Mouse (Mus musculus) cerebellum, postnatal 25 days (tissue): ENCODE measurements around the gene Kcne2.

Source experiments
- DNase-seq, 2 experiments: peaks; one replicate each; pipeline ENCODE4 v3.0.0; 2021; ENCODE audit warnings: mixed read lengths in 2 of 2

The Kcne2 gene

DNA sequence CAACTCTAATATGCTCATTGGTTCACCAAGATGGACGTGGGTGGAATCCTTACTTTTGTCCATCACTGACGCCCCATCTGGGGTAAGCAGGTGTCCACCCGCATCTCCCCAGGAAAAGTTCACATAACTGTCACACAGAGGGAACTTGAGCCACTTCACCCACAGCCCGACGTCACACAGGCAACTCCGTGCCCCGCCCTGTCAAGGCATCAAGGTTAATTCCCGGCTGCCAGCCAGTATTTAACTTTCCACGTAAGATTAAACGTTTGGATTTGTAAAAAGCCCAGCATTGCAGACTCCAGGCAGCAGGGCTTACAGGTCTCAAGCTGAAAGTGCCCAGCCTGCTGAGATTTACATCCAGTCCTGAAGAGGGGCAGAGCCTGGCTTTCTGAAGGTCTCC lies at the start of gene Kcne2:
Gene Kcne2, plus strand, starts transcription at position 289 of the 400 bp plus-strand sequence.
- no peak for DNase-seq

DNA sequence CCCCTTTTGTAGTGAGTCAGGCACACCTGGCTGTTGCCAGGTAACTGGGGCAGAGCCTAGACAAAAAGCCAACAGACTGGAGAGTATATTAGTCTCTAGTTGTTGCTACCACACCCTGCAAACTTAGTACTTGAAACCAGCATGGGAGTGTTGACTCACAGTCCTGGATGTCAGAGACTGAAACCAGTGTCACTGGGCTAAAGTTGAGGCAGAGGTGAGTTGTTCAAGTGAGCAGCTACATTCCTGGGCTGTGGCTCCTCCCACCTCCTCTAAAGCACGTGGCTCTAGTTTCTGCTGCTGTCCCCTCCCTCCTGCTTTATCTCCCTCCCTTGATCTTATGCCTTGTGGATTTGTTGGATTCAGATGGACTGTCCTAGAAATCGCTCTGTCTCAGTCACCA lies 46.3 kb upstream of the Kcne2 start:
- no peak for DNase-seq

DNA sequence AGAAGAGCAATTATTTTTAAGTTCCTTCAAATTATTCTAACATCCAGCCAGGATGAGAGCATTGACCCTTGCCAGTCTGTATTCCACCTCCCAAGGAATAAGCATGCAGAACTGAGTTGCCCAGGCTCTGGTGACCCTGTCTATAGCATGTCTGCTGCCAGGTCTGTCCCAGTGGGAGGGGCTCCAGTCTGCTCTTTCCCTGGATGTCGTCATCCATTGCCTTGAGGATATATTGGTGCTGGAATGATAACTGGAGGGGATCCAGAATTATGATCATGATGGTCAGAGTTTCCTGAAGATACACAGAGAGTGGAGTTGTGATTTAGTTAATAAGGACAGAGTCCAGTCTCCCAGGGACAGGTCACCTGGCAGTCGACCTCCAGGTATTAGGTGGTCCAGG lies 45.2 kb upstream of the Kcne2 start:
- no peak for DNase-seq

DNA sequence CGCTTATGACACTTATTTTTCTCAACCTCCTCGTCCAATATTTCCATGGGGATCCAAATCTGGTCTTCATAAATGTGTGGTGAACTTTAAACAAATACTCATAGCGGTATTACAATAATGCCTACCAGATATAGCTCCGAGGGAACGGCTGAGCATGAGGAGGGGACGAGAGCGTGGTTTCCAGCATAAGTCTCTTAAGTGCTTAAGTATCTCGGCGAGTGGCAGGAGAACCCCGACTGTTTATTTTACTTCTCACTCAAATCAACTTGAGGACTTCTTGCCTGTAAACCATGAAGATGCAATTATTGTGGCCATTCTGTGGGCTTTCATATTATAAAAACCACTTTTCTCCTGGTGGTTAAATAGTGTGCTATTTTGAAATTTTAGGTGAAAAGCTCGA lies 44.5 kb upstream of the Kcne2 start:
- no peak for DNase-seq

DNA sequence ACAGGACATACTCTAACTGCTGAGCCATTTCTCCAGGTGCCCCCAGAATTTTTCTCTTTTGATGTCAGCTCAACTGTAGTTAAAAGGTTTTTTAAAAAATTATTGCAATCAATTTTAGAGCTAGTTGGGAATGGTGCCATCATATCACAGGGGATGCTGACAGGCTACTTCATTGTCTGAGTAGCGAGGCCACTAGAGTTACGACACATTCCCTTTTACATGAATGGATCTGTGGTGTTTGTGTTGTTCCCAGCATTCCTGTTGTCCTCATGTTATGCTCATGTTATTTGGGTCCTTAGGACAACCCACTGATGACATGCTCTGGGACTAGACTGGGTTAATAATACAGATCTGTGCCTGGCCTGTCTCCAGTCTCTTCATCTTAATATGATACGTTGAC lies 42.5 kb upstream of the Kcne2 start:
- DNase-seq: no peak

DNA sequence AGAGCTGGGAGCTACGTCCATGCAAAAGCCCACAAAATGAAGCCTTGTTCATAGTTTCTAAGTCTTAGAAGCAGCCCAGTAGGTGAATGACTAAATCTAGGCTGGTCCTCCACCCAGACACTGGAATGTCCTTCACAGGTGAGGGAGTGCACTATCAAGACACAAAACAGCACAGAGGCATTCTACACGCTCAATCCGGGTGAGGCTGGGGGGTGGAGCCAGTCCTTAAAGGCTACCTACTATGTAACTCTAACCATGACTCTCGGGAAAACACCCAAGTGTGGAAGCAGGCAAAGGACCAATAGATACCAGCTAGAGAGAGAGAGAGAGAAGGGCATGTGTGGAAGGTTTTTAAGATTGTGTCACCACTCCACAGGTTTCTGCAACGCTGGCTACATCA lies 41.7 kb upstream of the Kcne2 start:
- DNase-seq: no peak

DNA sequence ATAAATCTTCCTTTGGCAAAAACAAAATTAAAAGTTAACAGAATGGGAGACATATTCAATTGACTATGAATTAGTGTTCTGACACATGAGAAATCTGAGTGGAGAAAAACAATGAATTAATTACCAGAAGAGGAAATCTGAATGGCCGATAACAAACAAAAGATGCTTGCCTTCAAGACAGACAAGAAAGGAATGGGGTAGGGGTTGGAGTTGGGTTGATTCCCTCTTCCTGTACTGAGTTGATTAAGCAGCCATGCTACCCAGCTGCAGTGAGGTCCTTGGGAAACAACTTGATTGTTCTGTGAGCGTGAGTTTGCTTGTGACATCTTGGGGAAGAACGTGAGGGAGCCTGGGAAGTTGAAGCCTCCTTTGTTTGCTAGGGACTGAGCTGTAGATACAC lies 37.9 kb upstream of the Kcne2 start:
- DNase-seq: no peak

DNA sequence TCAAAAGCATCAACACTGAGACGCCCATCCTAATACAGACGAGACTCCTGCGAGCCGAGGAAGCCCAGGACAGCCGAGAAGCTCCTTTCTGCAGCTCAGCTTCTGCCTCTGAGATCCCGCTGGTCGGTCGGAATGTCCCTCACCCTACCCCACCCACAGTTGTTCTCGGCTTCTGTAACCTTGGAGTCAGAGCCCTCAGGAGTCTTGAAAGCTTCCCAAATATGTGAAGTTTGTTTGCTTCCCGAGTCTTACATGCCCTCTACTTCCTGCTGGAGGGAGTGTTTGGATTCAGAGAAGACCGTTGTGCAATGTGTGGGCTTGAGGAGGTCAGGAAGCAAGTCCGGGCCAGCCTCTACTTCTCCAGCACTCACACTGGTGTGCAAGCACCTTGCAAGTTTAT lies 24.3 kb upstream of the Kcne2 start:
- no peak for DNase-seq

DNA sequence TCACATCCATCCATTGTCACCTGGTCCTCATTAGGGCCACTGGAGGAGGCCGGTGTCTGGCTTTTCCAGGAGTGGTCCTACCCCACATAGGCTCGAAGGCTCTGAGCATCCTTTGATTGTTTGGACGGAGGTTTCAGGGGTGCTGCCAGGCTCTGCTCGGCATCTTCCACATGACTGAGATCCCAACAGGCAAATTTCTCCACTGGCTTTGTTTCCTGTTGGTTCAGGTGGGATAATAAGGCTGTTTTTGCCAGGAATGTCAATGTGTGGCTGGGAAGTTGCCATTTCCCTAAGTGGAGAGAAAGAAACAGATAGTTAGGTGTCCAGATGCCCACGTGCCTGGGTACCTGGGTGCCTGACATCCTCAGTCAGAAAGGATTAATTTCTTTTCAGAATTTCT lies 17.7 kb upstream of the Kcne2 start:
- peak in 1 of 2 experiments; percentile 11 for DNase-seq

DNA sequence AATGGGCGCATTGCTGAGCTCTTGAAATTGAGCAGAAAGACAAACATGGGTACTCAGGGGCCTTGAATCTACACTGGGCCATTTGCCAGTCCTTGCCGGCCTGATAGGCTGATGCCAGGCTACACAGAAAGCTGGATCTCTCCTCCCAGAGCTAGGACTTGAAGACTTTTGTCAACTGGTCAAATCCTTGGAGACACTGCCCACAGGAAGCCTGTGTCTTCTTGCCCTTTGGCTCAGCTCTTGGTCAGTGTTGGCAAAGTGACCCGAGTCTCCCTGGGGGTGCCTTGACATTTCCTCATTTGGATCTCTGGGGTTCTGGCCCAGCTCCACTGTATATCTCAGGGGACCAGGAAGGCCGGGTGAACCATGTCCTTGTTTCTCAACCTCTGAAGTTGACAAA lies 16.7 kb upstream of the Kcne2 start:
- peak in 1 of 2 experiments; percentile 27 for DNase-seq

DNA sequence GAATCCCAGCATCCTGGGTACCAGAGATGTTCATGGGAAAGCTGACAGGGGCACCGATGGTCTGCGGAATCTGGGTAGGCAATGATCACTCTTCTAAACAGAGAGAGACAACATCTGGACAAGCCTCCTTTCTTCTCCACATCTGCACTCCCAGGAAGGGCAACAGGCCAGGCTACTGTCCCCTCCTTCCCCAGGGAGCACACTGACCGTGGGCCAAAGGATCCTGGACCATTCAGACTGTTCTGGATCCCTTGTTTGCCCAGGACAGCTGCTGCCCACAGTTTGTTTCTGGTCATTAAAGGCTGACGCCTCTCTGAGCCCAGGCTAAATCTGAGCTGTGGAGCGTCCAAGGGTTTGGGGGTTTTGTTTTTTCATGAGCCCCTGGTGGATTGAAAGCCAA lies 9.5 kb upstream of the Kcne2 start:
- no peak for DNase-seq

DNA sequence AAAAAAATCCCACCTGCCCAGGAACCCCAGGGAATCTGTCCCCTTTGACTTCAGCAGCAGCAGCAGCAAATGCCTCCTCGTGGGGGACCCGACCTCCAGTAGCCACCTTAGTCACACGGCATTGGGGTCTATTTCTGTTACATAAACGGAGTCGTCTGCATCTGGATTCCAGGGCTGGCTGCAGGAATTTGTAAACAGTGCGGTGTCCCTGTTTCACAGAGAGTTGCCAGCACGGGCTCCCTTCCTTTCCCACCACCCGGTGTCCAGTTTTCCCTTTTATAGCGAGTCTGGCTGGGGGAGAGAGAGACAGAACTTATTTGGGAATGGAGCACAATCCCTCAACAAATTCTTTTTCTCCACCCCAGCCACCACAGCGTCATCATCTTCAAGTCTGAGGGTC lies 7.1 kb upstream of the Kcne2 start:
- DNase-seq: no peak

DNA sequence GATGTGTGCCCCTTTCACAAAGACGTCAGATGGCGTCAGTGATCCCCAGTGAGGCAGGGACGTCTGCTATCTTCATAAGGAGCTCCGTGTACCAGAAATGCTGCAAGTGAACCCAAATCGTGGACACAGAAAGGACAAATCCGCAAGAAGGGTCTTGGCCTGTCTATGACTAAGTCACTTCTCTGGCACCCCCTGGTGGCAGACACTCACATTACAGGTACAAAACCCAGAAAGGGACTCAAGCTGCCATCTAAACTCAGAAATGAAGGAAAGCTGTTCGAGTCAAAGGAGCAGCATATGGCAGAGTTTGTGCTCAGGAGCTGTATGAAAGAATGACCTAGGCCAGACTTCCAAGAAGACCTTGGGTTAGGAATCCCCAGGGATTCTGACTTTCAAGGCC lies 5.6 kb upstream of the Kcne2 start:
- peak; percentile 90 to 94 for DNase-seq

DNA sequence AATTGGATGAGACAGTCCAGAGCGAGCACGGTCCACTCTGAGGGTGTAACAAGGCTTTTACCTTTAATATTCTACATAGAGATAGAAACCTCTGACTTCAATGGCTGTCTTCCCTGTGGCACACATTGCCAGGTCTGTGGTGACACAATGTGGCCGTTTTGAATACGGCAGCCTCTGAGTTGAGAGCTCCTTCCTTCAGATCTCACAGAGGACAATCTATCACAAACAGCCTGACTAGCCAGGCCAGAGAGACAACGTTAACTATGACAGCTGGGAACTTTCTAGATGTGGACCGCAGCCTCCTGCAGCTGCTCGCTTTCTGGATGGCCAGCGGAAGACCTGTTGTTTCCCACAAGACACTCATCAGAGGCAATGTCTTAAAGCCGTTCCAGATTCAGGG lies 3.4 kb upstream of the Kcne2 start:
- DNase-seq: peak in 1 of 2 experiments; percentile 32

DNA sequence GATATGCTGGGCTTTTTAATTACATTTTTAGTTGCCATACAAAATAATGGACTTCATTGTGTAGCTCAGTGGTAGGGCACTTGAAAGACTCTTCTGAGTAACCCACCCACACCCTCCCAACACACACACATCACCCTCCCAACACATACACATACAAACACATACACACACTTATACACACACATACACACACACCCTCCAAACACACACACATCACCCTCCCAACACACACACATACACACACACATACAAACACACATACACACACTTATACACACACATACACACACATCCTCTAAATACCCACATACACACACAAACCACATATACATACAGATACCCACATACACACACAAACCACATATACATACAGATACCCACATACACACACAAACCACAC lies 2.1 kb upstream of the Kcne2 start:
- DNase-seq: no peak

DNA sequence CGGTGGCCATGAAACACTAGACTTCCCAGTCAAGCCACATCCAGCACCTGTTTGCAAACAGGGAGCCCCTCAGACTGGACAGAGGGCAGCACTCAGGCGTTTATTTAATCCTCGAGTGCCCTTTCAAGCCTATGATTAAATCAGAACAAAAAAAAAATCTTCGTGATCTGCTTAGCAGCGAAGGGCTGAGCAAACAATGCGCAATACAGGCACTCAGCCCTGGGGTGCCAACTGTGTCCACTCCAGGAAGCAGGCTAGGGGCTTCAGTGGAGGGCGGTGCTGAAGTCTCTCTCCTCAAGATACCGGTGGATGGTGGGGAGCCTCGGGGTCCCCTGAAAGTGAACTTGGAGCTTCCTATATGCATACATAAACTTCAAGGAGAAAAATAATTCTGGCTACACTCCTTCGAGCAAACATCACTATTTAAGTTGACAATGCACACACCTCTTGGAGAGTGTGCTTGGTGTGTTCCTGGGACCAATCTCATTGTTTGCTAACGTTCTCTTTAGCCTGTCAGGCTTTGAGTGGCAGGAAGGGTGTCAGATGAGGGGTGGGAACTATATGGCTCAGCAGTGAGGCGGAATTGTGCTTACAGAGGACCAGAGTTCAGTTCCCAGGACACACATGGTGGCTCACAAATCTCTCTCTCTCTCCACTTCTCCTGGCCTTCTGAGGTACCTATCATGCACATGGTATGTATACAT lies 2.2 kb downstream of the Kcne2 start:
- DNase-seq: no peak

DNA sequence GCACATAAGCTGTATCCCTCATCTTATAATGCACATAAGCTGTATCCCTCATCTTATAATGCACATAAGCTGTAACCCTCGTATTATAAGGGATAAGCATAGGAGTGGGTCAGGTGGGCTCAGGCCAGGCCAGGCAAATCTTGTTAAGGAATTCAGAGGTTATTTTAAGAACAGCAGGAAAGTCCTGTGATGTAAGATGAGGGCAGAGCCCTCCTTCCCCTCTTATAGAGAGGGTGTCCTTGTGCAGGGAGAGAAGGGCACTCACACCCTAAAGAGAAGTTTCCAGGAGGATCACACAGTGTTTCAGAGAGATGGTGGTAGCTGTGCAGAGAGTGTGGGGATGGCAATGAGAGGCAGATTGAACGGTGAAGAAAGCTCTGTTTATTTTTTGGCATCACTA lies 3.1 kb downstream of the Kcne2 start:
- no peak for DNase-seq

DNA sequence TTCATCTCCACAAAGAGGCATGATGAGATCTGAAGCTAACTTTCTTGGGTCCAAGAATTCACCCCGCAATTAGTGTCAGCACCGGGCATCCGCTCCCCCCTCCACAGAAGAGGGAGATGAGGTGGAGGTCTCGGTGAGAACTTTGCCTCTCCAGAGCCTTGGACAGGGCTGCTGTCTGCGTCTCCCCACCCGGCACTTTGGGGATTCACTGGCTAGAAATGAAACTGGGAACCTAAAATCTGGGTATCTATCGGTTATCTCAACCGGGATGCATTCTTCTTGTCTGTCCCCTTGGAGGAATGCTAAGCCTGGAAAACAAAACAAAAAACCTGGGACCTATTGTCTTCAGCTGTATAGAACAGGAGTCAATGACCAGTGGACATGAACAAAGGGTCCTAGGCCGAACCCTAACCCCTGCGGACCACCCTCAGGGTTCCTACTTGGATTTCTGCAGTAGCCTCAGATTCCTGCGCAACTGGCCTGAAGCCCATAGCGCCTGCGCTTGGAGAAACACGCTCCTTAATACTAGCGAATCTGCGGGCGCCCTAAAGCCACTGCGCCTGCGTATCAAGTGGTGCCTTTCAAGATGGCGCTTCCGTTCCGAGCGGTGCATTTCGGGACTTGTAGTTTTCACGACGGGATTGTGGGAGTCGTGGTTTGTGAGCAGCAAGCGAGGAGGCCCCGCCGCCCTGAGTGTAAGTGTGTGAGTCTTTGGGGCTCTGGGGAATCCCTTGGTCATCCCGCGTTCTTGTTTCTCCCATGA lies 8.6 kb downstream of the Kcne2 start, which contains the start of gene Smim11:
Gene Smim11, plus strand, starts transcription at position 638 of the 763 bp plus-strand sequence.
- peak; percentile 94 to 96 for DNase-seq

DNA sequence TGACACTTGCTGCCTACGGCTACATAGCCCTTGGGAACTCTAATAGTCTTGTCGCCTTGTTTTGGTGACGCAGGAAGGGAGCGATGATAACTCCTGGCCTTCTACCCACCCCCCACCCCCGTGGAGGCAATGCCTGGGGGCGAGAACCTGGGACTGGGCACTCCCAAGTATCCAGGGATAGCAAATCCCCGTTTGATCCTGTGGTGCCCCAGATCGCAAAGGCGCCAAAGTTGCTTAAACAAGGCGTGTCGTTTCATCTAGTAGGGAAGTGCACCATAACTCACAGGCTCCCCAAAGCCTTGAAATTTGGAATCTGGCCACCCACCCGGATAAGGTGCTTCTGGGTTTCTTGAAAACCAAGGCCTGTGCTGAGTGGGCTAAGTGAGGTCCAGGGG lies 9.2 kb downstream of the Kcne2 start:
- DNase-seq: no peak

DNA sequence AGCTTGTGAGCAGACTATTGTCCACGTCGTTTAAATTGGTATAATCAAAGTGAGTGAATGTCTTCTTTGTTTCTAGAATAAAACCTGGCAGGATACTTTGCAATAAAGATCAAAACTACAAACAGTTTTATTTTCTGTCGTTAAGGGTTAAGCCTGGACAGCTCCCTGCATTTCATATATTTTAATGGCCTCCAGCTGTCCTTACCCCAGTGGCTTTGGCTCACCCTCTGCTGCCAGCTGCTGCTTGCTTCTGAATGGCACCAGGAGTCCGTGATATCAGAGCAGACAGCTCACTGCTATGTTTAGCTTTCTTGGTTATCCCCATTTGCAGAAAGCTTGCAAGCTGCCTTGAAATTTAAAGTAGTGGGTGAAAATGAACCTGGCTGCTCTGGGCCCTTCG lies 9.8 kb downstream of the Kcne2 start:
- DNase-seq: no peak

DNA sequence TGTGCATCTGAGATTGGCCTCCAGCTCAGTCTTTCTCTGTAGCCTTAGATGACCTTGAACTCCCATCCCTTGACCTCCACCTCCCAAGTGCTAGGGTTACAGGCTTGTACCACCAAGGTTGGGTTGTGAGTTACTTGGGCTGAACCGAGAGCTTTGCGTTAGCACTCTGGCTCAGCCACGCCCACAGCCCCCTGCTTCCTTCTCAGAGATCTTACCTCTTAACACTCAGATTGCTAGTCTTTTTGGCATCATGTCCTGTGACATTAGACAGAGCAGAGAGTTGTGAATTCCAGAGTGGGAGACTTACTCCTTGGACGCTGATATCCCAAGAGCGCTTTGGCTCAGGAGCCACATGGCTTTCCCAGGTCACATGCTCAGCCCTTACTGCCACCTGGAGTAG lies 10.3 kb downstream of the Kcne2 start:
- DNase-seq: no peak

DNA sequence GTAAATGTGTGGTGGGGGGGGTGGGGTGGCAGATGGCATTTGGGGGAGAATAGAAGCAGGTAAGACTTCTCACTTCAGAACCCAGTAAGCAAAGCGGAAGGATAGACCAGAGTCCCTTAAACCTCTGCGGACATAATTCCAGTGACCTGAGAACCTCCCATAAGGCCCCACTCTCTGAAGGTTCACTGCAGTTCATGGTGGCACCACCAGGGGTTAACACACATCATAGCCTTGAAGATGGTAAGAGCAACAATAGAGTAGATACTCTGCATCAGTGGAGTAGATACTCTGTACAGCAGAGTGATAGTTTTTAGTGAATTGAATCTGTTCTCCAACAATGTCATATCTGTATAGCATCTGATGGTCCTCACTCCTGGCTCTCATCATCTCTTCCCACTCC lies 13.3 kb downstream of the Kcne2 start:
- no peak for DNase-seq

DNA sequence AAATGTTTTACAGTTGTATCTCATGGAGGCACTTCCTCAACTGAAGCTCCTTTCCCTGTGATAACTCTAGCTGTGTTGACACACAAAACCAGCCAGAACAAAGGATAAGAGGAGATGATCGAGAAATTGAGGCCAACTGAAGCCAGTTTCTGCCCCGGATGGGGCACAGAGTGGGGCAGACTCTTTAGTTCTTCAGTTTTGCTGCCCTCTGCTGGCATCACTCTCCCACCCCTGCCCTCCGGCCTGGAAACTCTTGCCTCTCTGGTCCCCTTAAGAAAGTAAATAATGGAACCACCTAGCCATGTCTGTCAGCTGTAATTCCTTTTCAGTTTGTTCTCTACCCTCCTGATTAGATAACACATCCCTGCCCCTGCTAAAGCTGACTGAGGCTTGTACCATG lies 15.8 kb downstream of the Kcne2 start:
- DNase-seq: no peak

DNA sequence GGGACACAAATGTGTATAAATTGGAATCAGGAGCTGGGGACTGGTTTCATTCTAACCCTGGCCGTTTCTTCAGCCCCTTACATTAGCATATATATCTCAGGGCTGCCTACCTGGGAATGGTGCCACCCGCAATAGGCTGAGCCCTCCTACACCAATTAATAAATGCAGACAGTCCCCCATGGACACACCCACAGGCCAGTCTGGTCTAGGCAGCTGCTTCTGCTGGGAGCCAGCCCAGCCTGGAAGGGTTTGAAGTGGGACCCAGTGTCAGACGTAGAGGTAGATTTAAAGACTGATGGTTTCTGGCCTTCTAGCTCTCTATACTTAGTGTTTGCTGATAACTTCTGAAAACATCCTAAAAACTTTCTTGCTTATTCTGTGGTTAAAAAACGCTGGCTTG lies 16.9 kb downstream of the Kcne2 start:
- no peak for DNase-seq
